Mouse (Mus musculus) lung, adult 2 months (tissue): ENCODE measurements at regions not wholly inside any gene's neighbourhood (a gene's known extent, or its start where the extent isn't known, plus 50 kb on each side); places are given as distances from the start of the nearest gene placed in this dataset.

Source experiments
- CTCF ChIP-seq: fragments of 200-500 bp; IDR thresholded peaks from 2 replicates; pipeline ENCODE4 v1.5.1; 2011; ENCODE audit warnings: mild to moderate bottlenecking, low read length, control low read depth; ENCODE audit not compliant: insufficient read depth
- POLR2A ChIP-seq: fragments of 200-500 bp; IDR thresholded peaks from 2 replicates; pipeline ENCODE4 v1.6.1; 2011; ENCODE audit warnings: low read depth, mild to moderate bottlenecking, control low read depth, low read length, borderline replicate concordance; ENCODE audit errors: extremely low read depth

GRCm38 (mm10) chr13:110688796-110689195 lies 293.9 kb downstream of the Plk2 start:
- no peak for TF ChIP-seq POLR2A
- no peak for TF ChIP-seq CTCF
